Mouse (Mus musculus) myocyte (in vitro differentiated cells): ENCODE measurements at regions not wholly inside any gene's neighbourhood (a gene's known extent, or its start where the extent isn't known, plus 50 kb on each side); places are given as distances from the start of the nearest gene placed in this dataset.
"Not testable (repeated sequence)": the region's sequence is repeated elsewhere in the genome, so short reads cannot be mapped to it uniquely, and the experiment has no call there.

ENCODE experiments used
- H3K27me3 ChIP-seq: one replicate; pipeline ENCODE4 v1.6.1; 2011; ENCODE audit not compliant: control insufficient read depth, insufficient read depth, insufficient read length
- H3K36me3 ChIP-seq: one replicate; pipeline ENCODE4 v1.6.1; 2011; ENCODE audit not compliant: control insufficient read depth, insufficient read depth
- H3K4me2 ChIP-seq: one replicate; pipeline ENCODE4 v1.6.1; 2011; ENCODE audit warnings: low read depth, control low read depth
- H3K4me3 ChIP-seq: one replicate; pipeline ENCODE4 v1.5.1; 2011; ENCODE audit warnings: mild to moderate bottlenecking, control low read depth, moderate library complexity
- H3K79me2 ChIP-seq: one replicate; pipeline ENCODE4 v1.6.1; 2011; ENCODE audit not compliant: control insufficient read depth, insufficient read depth
- H3ac ChIP-seq: one replicate; pipeline ENCODE4 v1.6.1; 2011; ENCODE audit not compliant: control insufficient read depth, insufficient read length
- CEBPB ChIP-seq: IDR thresholded peaks from 2 replicates; pipeline ENCODE4 v1.6.1; 2011; ENCODE audit warnings: mild to moderate bottlenecking, moderate library complexity; ENCODE audit not compliant: poor library complexity, insufficient read depth, severe bottlenecking
- E2F4 ChIP-seq: IDR thresholded peaks from one replicate; pipeline ENCODE4 v1.6.1; 2011; ENCODE audit warnings: mild to moderate bottlenecking, control low read depth, moderate library complexity; ENCODE audit not compliant: insufficient read depth
- MAX ChIP-seq: IDR thresholded peaks from one replicate; pipeline ENCODE4 v1.6.1; 2011; ENCODE audit warnings: low read depth, mild to moderate bottlenecking, control low read depth
- MYOD1 ChIP-seq, 3 experiments: IDR thresholded peaks; one replicate each; pipeline ENCODE4 v1.6.1; 2011; ENCODE audit warnings: control low read depth in 2 of 3, low read depth in 2 of 3, mild to moderate bottlenecking in 2 of 3, moderate library complexity in 1 of 3; ENCODE audit not compliant: insufficient read length in 2 of 3, control insufficient read depth in 1 of 3
- MYOG ChIP-seq, 3 experiments: IDR thresholded peaks; one replicate each; pipeline ENCODE4 v1.6.1; 2011; ENCODE audit warnings: control low read depth in 2 of 3, low read depth in 2 of 3, mild to moderate bottlenecking in 2 of 3; ENCODE audit not compliant: insufficient read length in 2 of 3, control insufficient read depth in 1 of 3, insufficient read depth in 1 of 3
- POLR2A ChIP-seq: IDR thresholded peaks from one replicate; pipeline ENCODE4 v1.6.1; 2011; ENCODE audit warnings: low read depth, mild to moderate bottlenecking, control low read depth, moderate library complexity; ENCODE audit not compliant: insufficient read length
- POLR2AphosphoS2 ChIP-seq: IDR thresholded peaks from one replicate; pipeline ENCODE4 v1.6.1; 2011; ENCODE audit warnings: low read depth, control low read depth; ENCODE audit not compliant: insufficient read length
- REST ChIP-seq: IDR thresholded peaks from one replicate; pipeline ENCODE4 v1.6.1; 2011; ENCODE audit warnings: mild to moderate bottlenecking, control low read depth, moderate library complexity; ENCODE audit not compliant: insufficient read depth, insufficient read length
- SRF ChIP-seq: IDR thresholded peaks from one replicate; pipeline ENCODE4 v1.6.1; 2011; ENCODE audit warnings: low read depth; ENCODE audit not compliant: control insufficient read depth, insufficient read length
- TCF12 ChIP-seq: IDR thresholded peaks from one replicate; pipeline ENCODE4 v1.6.1; 2011; ENCODE audit warnings: mild to moderate bottlenecking, control low read depth; ENCODE audit not compliant: poor library complexity, insufficient read depth, severe bottlenecking
- TCF3 ChIP-seq: IDR thresholded peaks from one replicate; pipeline ENCODE4 v1.6.1; 2011; ENCODE audit warnings: low read depth, control low read depth; ENCODE audit not compliant: insufficient read length
- USF1 ChIP-seq: IDR thresholded peaks from one replicate; pipeline ENCODE4 v1.6.1; 2011; ENCODE audit warnings: low read depth, mild to moderate bottlenecking, control low read depth, moderate library complexity

GRCm38 (mm10) chr1:101901601-101902000 is 2129.0 kb downstream of the Cntnap5b start:
- H3K27me3 ChIP-seq, H3ac ChIP-seq: not testable (repeated sequence)
- peak overlapping the region; percentile 15 for H3K4me3 ChIP-seq

GRCm38 (mm10) chr1:101902154-101902825 is 2129.7 kb downstream of the Cntnap5b start:
- not testable (repeated sequence) for H3ac ChIP-seq, H3K27me3 ChIP-seq, H3K36me3 ChIP-seq, H3K79me2 ChIP-seq
- Histone ChIP-seq H3K4me3 (peak overlapping the region; percentile 15), H3K4me2 (peak overlapping the region; percentile 60)

More at GRCm38 (mm10) chr1:101901601-101902000, 2129.0 kb downstream of the Cntnap5b start:
- not testable (repeated sequence) for H3K79me2 ChIP-seq, H3K36me3 ChIP-seq
- H3K4me2 ChIP-seq = peak overlapping the region; percentile 60

GRCm38 (mm10) chr1:101902826-101903210 is 2130.3 kb downstream of the Cntnap5b start:
- peak overlapping the region; percentile 15 for H3K4me3 ChIP-seq
- not testable (repeated sequence) for H3K36me3 ChIP-seq, H3K79me2 ChIP-seq, H3K27me3 ChIP-seq, H3ac ChIP-seq
- H3K4me2 ChIP-seq = peak overlapping the region; percentile 60

GRCm38 (mm10) chr1:101916991-101917390 is 2144.4 kb downstream of the Cntnap5b start:
- not testable (repeated sequence) for H3K4me3 ChIP-seq, H3K4me2 ChIP-seq, H3ac ChIP-seq, H3K27me3 ChIP-seq, H3K79me2 ChIP-seq, H3K36me3 ChIP-seq

GRCm38 (mm10) chr1:101918872-101919271 is 2146.3 kb downstream of the Cntnap5b start:
- H3K36me3 ChIP-seq = no peaks in the 10 kb centered on the region
- H3K27me3 ChIP-seq = no peaks in the 10 kb centered on the region
- TF ChIP-seq TCF3 = no peak
- TF ChIP-seq TCF12 = no peak
- TF ChIP-seq USF1 = no peak
- TF ChIP-seq POLR2AphosphoS2 = no peak
- no peak for TF ChIP-seq SRF
- TF ChIP-seq MYOD1 (IDR thresholded peaks at IDR 0.05; ENCODE audit: control insufficient read depth in 1 of 3, insufficient read length in 2 of 3, low read depth in 2 of 3) = no peak
- TF ChIP-seq CEBPB = no peak
- no peak for TF ChIP-seq E2F4
- TF ChIP-seq MYOG (IDR thresholded peaks at IDR 0.05; ENCODE audit: control insufficient read depth in 1 of 3, insufficient read depth in 1 of 3, insufficient read length in 2 of 3, low read depth in 2 of 3) = no peak
- TF ChIP-seq POLR2A = no peak
- no peak for TF ChIP-seq MAX
- TF ChIP-seq REST = no peak
- no peak overlapping the region for H3K4me2 ChIP-seq
- no peak overlapping the region for H3K4me3 ChIP-seq
- no peaks in the 10 kb centered on the region for H3K79me2 ChIP-seq
- no peak overlapping the region for H3ac ChIP-seq

GRCm38 (mm10) chr1:101941107-101941506 is 2168.5 kb downstream of the Cntnap5b start:
- no peak for TF ChIP-seq POLR2AphosphoS2
- no peak for TF ChIP-seq TCF3
- TF ChIP-seq POLR2A = no peak
- no peak for TF ChIP-seq MYOG (IDR thresholded peaks at IDR 0.05; ENCODE audit: control insufficient read depth in 1 of 3, insufficient read depth in 1 of 3, insufficient read length in 2 of 3, low read depth in 2 of 3)
- no peak for TF ChIP-seq SRF
- no peak for TF ChIP-seq CEBPB
- TF ChIP-seq USF1 = no peak
- TF ChIP-seq E2F4 = no peak
- TF ChIP-seq REST = no peak
- no peak for TF ChIP-seq MAX
- no peak for TF ChIP-seq MYOD1 (IDR thresholded peaks at IDR 0.05; ENCODE audit: control insufficient read depth in 1 of 3, insufficient read length in 2 of 3, low read depth in 2 of 3)
- no peak for TF ChIP-seq TCF12
- no peak overlapping the region for H3K4me3 ChIP-seq
- H3ac ChIP-seq = no peak overlapping the region
- H3K4me2 ChIP-seq = no peak overlapping the region
- no peaks in the 10 kb centered on the region for H3K27me3 ChIP-seq
- no peaks in the 10 kb centered on the region for H3K79me2 ChIP-seq
- H3K36me3 ChIP-seq = no peaks in the 10 kb centered on the region
